Mouse (Mus musculus) olfactory bulb, adult 2 months (tissue): ENCODE results near the gene Fgfr2.

ENCODE experiments used
- CTCF ChIP-seq: fragments of 200-500 bp; IDR thresholded peaks from 2 replicates; pipeline ENCODE4 v1.5.1; 2012; ENCODE audit warnings: low read depth, mild to moderate bottlenecking, low read length, moderate library complexity; ENCODE audit not compliant: insufficient read depth
- POLR2A ChIP-seq: fragments of 200-500 bp; IDR thresholded peaks from 2 replicates; pipeline ENCODE4 v1.6.1; 2012; ENCODE audit warnings: mild to moderate bottlenecking, low read depth, low read length, moderate library complexity; ENCODE audit not compliant: insufficient read depth

DNA sequence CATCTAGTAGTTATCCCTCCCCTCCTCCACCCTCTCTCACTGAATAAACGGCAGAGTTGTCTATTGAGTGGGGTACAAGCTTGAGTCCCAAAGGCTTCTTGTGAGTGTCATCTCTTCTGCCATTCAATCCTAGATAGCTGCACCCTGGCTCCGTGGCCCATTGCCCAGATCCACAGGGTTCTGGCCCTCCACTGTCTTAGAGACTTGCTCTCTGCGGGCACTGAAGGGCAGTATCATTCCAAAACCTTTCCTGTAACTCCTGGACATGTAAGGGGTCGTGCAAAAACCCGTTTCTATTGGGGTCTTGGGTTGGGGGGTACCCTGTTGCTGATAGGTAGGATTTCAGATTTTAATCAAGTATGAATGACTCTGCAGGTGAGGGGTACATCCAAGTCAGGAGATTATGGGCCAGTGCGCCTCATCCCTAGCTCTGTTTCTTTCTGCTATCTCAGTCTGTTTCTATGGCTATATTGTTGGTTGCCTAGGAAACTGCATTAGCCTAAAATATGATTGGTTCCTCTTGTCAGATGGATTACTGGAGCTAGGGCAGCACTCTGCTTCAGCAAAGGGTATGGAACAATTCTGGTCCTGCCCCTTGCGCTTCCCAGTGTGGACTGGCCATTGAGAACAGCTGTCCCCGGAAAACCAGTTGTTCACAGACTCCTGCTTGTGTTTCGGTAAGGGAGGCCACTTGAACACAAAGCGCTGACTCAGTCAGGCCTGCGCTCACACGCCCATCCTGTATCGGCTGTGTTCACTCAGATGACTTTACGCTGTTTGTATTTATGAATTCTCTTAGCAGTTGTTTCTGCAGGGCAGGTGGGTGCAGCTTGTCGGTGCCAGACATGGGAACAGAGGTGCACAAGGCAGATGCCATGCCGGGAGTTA is 2426.6 kb downstream of the Fgfr2 start:
- TF ChIP-seq CTCF = no peak
- no peak for TF ChIP-seq POLR2A
